Mouse (Mus musculus) urinary bladder, postnatal 14 days (tissue): ENCODE measurements around the gene Gfod2.

Source experiments
- DNase-seq: peaks from one replicate; pipeline ENCODE4 v3.0.0; 2021; ENCODE audit warnings: low spot score

The Gfod2 gene

DNA sequence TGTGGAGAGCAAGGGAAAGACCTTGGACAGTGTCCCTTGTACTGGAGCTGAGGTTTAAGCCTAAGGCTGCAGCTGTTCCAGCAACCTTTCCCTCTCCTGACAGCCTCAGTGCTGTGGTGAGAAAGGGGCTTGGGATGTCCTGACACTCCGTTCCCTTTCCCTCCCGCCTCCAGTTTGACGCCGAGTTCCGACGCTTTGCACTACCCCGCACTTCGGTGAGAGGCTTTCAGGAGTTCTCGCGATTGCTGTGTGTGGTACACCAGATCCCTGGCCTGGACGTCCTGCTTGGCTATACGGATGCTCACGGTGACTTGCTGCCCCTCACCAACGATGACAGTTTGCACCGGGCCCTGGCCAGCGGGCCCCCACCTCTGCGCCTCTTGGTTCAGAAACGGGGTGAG lies 56.5 kb downstream of the Gfod2 start:
- DNase-seq = no peak

DNA sequence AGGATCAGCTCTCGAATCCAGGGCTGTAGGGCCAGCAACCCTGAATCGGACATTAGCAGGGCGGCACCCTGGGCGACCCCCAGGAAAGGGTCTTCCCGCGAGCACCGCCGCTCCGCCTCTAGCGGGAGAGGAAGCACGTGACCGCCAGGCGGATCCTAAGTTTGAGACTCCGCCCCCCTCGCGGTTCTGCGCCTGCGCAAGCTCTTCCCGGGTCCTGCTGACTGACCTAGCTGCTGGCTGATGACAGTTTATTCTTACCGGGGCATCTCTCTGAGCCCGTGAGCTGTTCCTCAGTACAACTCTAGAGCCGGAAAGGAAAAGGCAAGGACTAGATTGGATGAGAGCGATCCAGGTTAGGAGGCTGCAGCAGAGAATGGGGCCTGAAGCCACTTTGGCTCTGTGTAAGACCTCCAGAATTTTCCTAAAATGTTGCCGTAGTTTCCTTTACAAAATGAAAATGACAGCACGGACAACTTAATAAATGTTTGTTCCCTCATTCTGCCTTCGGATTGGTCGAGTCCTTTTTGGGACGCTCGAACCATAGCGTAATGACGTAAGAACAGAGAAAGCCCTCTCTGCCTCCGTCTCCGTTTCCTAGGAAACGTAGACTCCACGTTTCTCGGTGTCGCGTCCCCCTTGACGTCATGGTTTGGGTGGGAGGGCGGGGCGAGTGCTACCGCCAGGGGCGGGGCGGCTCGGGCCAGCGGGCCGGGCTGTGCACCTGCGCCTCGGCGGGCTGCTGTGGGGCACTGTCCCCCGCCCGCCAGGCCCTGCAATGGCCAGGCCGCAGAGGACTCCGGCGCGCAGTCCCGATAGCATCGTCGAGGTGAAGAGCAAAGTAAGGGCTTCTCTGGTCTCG lies 57.3 kb downstream of the Gfod2 start, which contains the start of the genes Acd and Pard6a:
TSS of gene Acd (minus strand) at position 137 of the 859 bp plus-strand sequence.
TSS of gene Pard6a (plus strand) at position 183 of the 859 bp plus-strand sequence.
- peak; percentile 96 for DNase-seq

DNA sequence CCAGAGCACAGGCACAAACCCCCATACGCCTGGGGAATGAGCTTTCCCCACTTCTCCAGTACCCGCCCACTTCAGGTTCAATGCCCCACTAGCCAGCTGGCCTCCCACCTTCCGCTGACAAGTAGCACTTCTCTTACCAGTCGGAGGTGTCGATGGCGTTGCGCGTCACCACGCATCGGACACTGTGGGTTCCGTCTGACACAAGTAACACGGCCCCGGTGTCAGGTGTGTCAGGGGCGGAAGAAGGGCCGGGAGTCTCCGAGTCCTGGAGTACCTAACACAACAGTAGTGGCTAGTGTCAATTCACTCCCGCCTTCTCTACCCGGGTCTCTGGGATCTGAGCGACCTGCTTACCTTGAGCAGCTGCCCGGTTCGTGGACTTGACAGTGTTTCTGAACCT lies 57.9 kb downstream of the Gfod2 start:
- peak; percentile 46 for DNase-seq

DNA sequence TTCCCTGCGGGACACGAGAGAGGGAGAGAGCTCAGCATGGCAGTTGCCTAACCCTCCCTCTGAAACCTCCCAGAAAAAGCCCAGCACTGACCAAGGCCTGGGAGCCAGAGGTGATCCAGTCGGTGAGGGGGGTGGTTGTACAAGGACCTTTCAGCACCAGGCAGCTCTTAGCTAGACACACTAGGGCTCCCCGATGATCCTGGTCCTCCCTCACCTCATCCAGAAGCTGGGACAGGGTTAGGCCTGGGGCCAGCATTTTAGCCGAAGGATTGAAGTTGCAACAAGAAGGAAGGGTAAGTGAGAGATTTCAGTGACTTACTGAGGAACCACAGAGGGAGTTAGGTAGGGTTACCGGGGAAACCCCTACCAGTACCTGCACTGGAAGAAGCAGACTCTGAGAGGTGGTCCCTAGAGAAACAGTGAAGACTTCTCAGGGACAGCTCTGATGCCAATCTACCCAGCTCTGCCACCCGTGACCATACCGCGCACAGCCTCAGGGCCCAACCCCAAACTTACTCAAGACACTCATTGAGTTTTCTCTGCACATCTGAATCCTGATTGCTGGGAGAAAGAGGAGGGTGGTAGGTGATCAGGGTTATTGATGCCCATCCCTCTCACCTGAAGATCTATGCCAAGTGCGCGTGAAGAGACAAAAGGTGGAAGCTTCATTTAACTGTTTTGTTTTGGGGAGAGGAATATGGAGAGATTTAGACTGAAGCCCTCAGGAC lies 58.8 kb downstream of the Gfod2 start:
- DNase-seq = no peak

DNA sequence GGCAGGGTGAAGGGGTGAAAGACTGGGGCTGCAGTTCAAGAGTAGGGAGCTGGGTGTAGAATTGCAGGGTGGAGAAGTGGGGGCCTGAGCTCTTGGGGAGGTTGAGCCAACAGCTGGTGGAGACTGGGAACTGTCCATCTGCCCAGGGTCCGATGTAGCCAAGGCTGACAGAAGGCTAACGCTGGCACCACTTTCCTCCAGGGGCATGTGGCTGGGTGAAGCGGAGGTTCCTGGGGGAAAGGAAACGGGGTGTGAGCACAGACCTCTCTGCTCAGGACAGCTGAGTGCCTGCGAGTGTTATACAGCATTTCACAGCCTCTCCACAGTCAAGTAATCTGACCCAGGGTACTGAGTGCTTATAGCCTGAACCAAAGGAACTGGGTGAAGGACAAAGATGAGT lies 59.7 kb downstream of the Gfod2 start:
- no peak for DNase-seq

DNA sequence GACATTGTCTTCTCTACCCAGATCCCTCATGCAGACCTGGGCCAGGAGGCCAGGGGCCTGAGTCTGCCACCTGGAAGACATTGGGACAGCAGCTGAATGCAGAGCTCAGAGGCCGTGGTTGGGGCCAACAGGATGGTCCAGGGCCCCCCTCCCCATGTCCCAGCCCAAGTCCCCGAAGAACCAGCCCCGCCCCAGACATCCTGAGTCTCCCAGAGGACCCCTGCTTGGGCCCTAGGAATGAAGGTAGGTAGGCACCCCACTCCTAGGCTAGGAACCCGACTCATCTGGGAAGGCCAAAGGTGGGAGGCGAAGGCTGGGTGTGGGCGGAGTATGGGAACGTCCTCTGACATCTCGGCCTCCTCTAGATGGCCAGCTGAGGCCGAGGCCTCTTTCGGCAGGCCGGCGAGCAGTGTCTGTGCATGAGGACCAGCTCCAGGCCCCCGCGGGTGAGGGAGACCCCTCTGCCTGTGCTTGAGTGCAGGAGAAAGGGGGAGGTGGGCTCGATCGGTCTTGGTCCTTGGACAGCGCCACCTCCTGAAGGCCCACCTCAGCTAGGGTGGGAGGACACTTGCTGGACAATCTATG lies 61.2 kb downstream of the Gfod2 start:
- no peak for DNase-seq

DNA sequence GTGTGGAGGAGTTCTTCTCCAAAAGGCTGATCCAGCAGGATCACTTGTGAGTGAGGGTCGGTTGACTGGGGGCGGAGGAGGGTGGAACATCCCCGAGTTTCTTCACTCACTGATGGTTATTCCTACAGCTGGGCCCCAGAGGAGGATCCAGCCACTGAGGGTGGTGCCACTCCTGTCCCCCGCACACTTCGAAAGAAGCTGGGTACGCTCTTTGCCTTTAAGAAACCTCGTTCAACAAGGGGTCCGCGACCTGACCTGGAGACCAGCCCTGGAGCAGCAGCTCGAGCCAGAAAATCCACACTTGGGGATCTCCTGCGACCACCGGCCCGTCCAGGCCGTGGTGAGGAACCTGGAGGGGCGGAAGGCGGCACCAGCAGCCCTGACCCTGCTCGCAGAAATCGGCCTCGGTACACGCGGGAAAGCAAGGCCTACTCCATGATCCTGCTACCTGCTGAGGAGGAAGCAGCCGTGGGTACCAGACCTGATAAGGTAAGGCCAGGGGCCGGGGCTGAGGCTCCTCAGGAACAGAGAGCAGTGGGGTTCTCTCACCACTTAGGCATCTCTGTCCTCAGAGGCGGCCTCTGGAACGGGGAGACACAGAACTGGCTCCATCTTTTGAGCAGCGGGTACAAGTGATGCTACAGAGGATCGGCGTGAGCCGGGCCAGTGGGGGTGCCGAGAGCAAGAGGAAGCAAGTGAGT lies 63.2 kb downstream of the Gfod2 start:
- no peak for DNase-seq

DNA sequence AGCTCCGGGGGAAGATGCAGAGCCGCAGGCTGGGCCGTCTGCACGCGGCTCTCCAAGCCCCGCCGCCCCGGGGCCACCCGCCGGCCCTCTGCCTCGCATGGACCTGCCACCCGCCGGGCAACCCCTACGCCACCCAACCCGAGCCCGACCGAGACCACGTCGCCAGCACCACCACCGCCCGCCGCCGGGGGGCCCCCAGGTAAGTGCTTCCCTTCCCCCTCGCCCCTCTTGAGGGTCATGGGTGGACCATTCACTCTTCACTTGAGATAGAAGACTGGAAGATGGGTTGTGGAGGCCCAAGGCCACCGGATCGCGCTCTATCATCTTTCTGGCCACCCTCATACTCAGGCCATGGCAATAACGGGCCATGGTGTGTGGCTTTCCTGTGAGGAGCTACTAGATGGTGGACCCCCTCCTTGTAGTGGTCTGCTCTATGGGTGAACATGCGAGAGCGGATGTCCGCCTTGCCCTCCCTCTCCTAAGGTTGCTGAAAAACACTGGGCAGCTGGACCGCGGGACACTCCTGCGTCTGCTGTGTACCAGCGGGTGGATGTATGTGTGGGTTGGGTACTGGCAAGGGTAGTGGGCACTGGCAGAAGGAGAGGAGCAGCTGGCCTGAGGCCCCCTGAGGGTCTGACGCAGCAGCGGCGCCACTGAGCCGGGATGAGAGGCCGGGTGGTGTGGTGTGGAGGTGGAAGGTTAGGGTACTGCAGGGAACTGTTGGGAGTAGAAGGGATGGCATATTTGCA lies 64.2 kb downstream of the Gfod2 start:
- DNase-seq = no peak

DNA sequence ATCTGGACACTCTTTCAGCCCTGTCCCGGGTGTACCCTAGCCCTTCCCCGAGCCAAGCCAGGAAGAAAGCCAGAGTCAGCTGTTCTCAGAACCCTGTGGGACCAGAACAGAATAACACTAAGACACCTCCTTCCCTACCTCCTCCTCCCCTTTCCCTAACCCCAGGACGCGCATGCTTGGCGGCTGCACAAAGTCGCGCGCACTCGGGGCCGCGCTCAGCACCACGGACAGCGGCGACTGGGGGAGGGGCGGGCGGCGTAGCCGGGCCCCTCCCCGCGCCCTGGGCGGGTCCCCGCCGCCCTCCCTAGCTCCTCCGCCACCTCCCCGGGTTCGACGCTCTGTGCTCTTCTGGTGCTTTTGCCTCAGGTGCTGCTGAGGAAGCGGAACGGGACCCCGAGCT lies 64.8 kb downstream of the Gfod2 start:
- peak; percentile 60 for DNase-seq

DNA sequence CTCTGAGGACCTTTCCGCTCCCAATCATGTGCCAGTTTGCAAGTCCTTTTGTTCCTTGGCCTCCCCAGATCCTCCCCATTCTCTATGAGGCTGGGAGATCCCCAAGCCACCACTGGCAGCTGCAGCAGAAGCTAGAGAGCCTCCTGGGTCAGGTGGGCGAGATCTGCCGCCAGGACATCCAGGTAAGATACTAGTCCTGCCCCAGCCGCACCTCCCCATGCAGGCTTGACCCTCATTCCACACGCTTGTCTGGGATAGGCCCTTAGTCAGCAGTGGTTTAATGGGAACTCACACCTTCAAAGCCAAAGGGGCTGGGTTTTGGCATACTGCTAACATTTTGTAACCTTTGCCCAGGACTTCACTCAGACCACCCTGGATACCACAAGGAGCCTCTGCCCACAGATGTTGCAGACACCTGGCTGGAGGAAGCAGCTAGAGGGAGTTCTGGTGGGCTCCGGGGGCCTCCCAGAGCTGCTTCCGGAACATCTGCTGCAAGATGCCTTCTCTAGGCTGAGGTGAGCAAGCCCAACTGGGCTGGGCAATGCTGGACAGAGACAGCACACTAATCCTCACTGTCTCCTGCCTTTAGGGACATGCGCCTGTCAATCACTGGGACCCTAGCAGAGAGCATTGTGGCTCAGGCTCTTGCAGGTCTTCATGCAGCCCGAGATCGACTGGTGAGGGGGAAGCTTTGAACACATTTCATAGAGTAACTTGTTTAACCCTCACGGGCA lies 65.8 kb downstream of the Gfod2 start:
- no peak for DNase-seq

DNA sequence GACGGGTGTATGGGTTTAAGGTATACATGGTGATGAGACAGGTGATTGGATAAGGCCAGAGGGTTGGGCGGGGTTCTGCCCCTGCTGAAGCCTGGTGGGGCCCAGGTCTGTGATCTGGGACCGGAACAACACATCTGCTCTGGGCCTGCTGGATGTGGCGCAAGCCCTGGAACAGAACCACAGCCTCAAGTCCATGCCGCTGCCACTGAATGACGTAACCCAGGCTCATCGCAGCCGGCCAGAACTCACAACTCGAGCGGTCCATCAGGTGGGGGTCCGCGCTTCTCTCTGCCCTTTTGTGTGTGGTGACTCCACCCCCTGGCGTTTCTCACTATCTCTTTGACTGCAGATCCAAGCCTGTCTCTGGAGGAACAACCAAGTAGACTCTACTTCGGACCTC lies 67.5 kb downstream of the Gfod2 start:
- DNase-seq = no peak

DNA sequence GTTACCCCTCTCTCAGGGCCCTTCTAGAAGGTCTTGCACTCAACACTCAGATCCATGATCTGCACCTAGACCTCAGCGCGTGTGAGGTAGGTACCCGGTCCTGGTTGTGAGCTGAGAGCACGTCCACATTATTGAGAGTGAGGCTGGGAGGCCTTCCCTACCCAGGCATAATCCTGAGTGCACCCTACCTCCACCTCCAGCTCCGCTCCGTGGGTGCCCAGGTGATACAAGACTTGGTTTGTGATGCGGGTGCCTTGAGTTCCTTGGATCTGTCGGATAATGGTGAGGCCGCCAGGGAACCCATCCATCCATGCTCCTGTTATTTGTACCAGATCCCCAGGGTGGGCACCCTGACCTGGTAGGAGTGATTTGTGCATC lies 68.5 kb downstream of the Gfod2 start:
- DNase-seq = no peak

DNA sequence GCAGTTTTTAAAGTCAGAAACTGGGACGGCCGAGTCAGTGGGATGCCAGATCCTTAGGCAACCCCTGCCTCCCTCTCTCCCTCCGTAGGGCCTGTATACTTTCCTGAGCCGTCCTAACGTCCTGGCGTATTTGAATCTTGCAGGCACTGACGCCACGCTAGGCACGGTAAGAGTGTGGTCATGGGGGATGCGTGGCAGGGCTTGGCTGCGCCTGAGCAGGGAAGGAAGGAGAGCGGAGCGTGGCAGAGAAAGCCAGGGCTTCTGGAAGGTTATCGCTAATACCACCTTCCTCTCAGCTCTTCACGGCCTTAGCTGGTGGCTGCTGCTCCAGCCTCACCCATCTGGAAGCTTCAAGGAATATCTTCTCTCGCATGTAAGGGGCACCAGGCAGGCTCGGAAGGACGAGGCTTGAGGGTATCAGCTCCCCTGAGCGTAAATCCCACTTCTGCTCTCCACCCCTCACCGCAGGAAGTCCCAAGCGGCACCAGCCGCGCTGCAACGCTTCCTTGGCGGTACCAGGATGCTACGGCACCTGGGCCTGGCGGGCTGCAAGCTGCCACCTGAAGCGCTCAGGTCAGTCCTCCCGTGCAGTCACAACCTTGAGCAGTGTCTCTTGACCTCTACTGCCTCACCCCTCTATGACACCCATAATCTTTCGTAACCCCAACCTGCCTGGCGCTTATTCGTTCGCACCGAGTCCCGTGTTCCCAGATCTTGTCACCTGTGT lies 69.0 kb downstream of the Gfod2 start:
- no peak for DNase-seq

DNA sequence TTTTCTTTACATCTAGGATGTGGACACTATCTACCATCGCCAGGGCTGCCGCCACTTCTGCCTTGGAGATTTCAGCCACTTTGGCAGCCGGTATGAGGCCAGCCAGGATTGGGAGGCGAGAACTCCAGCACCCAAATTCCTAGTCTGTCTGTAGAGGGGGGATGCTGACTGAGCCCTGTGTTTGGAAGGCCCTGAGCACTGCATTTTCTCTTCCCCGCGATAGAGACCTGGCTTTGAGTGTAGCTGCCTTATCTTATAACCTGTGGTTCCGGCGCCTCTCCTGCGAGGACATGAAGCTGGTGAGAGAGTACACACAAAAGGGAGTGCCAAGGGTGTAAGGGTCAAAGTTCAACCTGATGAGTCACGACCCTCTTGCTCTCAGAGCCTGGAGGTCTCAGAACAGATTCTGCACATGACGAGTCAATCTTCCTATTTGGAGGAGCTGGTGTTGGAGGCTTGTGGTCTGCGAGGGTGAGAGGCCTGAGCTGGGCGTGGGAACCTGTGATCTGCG lies 70.2 kb downstream of the Gfod2 start:
- no peak for DNase-seq

DNA sequence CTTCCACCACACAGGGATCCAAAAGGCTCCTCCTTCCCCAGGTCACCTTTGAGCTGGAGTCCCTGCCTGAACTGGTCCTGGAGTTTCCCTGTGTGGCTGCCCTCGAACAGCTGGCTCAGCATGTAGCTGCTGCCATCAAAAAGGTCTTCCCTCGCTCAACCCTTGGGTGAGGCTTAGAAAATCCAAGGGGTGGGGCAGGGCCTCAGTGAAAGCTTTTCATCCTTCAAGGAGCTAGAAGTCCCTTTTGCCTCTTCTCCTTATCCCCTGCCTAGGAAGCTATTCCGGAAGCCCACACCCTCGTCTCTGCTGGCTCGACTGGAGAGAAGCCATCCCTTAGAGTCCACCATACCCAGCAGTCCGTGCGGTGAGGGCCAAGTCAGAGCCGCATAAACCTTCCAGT lies 71.0 kb downstream of the Gfod2 start:
- no peak for DNase-seq

DNA sequence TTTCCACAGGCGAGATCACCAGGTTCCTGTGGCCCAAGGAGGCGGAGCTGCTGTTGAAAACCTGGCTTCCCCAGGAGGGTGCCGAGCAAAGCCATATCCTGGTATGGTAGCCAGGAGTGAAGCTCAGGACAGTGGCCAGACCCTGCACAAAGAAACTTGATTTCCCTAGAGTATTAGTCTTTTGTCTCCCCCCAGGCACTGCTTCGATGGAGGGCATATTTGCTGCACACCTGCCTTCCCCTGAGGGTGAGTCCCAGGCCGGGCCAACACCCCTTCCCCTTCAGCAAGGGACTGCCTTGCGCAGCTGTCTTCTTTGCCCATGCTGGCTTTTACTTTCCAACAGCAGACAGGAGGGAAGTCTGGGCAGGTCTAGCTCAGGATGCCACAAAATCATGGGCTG lies 71.9 kb downstream of the Gfod2 start:
- no peak for DNase-seq

DNA sequence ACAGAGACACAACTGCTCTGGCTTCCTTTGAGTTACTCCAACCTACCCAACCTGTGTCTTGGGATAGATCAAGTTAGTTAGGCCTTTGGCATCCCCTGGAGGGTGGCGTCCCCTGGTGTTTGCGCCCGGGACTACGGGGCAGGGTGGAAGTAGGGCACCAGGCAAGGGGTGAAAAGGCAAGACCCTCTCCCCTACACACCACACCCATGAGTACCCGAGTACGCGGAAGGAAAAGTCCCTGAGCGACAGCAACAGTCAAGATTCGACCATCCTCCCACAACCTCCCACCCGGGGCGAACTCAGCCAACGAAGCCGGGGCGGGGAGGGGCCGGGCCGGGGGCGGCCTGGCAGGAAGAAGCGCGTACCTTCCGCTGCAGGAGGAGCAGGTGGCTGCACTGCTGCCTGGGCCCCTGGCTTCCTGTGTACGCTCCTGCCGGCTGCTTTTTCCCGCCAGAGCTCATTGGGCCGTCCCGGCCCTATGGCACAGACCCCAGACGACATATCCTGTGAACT lies 72.6 kb downstream of the Gfod2 start, which contains the start of gene Carmil2:
TSS of gene Carmil2 (plus strand) at position 479 of the 513 bp plus-strand sequence.
- peak; percentile 70 for DNase-seq

DNA sequence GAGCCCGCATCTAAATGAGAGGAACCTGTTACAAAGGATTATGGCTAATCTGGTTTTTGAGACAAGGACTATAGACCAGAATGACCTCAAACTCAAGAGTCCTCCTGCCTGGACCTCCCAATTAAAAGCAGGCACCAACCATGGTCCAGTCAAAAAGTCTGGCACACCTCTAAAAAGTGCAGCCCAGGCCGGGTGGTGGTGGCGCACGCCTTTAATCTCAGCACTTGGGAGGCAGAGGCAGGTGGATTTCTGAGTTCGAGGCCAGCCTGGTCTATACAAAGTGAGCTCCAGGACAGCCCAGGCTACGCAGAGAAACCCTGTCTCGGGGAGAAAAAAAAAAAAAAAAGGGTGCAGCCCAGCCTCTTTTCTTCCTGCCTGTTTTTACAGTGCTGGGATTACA lies 73.1 kb downstream of the Gfod2 start:
- DNase-seq = no peak

DNA sequence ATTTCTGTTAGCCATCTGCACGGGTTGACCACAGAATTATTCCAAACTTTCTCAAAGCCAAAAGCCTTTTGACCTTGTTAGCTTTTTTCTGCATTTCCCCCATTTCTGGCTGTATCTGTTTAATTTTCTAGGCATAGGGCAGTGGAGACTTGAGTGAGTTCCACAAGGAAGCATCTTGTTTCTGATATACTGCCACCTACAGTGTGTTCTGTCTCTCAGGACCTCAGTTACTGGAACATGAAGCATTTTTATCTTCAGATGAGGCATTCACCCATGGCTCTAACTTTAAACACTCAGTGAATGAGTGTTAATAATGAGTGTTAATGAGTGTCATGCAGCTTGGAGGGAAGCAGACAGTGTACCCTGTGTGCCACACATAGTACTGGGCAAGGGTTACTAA lies 80.6 kb downstream of the Gfod2 start:
- DNase-seq = no peak
